Mouse (Mus musculus): Measurements from ENCODE around the gene Ankrd36. TPM values are rescaled to one million over a fixed set of nuclear protein-coding genes. Genes with fewer than 3 reads are reported as not detected.

Gene Ankrd36
- polyA plus RNA-seq, 1 experiment: not detected

DNA sequence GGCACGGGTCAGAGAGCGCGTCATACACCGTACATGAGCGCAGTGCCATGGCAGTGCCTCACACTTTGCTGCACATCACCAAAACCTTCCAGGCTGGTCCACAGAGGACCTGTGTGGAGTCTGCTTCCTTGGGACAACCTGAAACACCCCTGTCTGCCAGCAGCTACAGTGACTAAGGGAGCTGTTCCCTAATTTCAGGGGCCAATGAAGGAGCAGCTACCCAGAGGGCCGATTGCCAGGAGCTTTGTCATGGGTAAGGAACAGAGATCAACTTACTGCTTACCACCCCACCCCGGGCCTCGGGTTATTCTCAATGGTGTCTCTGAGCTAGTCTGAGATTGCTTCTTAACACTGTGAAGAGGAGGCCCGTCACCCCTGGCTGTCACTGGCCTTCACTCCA lies 145.7 kb downstream of the Ankrd36 start:
- no peaks in the 10 kb centered on the region for H3K4me1 ChIP-seq (ENCODE audit: control insufficient read depth, insufficient read depth, low read length)
- TF ChIP-seq POLR2A (IDR thresholded peaks at IDR 0.05; ENCODE audit: borderline replicate concordance, extremely low read depth, low read depth, low read length): no peak
- no peak for TF ChIP-seq CTCF (IDR thresholded peaks at IDR 0.05; ENCODE audit: insufficient read depth, low read length)
- H3K4me3 ChIP-seq (replicated peaks; ENCODE audit: extremely low read depth, low read depth, low read length): no peak overlapping the region
- DNase-seq: no peak
- 86% methylated on average over 9 of the region's 9 CpGs for WGBS

DNA sequence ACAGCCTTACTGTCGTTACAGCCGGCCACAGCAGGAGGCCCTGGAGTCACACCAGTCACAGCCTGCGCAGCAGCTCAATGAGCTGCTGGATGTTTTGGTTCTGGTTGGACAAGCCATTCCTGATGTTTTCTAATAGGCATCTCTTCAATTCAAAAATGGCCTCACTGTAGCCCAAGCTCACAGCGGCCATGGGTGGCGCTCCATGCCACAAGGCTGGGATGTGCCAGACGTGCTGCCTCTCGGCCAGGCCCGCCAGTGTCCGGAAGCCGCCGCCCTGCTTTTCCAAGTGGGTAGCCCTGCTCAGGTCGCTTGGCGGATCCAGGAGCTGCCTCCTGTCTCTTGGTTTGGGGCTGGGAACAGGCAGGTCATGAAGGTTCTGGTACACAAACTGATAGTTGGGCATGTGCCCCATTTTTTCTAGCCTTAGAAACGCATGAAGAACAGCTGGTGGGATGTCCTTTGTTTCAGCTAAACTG lies 146.2 kb downstream of the Ankrd36 start, which contains the start of gene Mrps24:
Mrps24 (minus strand) TSS at position 51 of the 476 bp plus-strand sequence.
- H3K4me1 ChIP-seq (ENCODE audit: control insufficient read depth, insufficient read depth, low read length): no peaks in the 10 kb centered on the region
- WGBS: 89% methylated on average over 14 of the region's 14 CpGs
- TF ChIP-seq CTCF (IDR thresholded peaks at IDR 0.05; ENCODE audit: insufficient read depth, low read length) (no peak), POLR2A (IDR thresholded peaks at IDR 0.05; ENCODE audit: borderline replicate concordance, extremely low read depth, low read depth, low read length) (no peak)
- no peak for DNase-seq
- H3K4me3 ChIP-seq (replicated peaks; ENCODE audit: extremely low read depth, low read depth, low read length): no peak within 1 kb of the TSS

DNA sequence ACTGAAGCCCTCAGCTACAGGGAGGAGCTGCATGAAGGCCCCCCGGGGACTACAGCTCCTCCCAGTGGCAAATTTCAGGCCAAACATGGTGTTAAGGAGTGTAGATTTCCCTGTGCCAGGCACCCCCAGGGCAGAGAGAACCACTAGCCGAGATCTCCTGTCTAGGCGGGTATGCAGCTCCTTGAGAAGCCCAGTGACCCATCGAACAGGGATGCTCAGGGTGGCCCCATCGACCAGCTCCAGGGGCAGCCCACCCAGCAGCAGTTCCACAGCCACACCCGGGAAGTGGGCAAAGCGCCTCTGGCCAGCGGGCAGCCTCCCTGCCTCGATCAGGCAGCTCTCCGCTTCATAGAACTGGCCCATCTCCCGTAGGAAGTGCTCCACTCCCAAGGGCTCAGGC lies 146.8 kb downstream of the Ankrd36 start:
- 83% methylated on average over 11 of the region's 11 CpGs for WGBS
- TF ChIP-seq POLR2A (IDR thresholded peaks at IDR 0.05; ENCODE audit: borderline replicate concordance, extremely low read depth, low read depth, low read length): no peak
- no peak for TF ChIP-seq CTCF (IDR thresholded peaks at IDR 0.05; ENCODE audit: insufficient read depth, low read length)
- H3K4me3 ChIP-seq (replicated peaks; ENCODE audit: extremely low read depth, low read depth, low read length): no peak overlapping the region
- H3K4me1 ChIP-seq (ENCODE audit: control insufficient read depth, insufficient read depth, low read length): no peaks in the 10 kb centered on the region
- no peak for DNase-seq

DNA sequence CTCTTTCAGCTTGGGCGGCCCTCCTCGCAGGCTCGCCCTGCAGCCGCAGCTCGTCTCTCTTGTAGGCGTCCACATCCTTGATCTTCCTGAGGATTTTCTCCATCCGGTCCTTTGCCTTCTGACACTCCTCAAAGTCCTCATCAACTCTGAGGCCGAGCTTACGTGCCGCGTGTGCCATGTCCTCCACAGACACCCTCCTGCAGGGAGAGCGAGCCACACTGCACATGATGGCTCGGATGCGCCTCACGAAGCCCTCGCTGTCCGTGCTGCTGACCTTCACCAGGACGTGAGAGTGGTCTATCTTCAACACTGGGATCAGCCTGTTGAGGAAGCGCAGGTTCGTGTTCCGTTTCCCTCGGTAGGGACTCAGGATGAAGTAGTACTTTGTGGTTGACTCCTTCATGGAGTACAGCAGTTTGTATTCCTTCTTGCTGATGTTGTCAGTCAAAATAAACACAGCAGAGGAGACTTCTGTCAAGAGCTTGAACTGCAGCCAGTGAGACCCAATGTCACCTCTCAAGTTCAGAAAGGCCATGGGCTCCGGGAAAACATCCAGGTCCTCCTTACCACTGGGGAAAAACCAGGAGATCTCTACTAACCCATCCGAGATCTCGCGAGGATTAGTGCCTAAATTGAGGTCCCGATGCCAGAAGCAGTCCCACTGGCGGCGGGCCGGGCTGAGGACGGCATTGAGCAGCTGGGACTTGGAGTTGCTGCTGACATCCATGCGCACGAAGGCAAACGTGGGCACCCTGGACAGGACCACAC lies 147.6 kb downstream of the Ankrd36 start:
- 79% methylated on average over 34 of the region's 34 CpGs for WGBS
- no peak for DNase-seq
- Histone ChIP-seq H3K4me1 (ENCODE audit: control insufficient read depth, insufficient read depth, low read length) (no peaks in the 10 kb centered on the region), H3K4me3 (replicated peaks; ENCODE audit: extremely low read depth, low read depth, low read length) (no peak overlapping the region)
- TF ChIP-seq POLR2A (IDR thresholded peaks at IDR 0.05; ENCODE audit: borderline replicate concordance, extremely low read depth, low read depth, low read length): no peak
- TF ChIP-seq CTCF (IDR thresholded peaks at IDR 0.05; ENCODE audit: insufficient read depth, low read length): no peak

DNA sequence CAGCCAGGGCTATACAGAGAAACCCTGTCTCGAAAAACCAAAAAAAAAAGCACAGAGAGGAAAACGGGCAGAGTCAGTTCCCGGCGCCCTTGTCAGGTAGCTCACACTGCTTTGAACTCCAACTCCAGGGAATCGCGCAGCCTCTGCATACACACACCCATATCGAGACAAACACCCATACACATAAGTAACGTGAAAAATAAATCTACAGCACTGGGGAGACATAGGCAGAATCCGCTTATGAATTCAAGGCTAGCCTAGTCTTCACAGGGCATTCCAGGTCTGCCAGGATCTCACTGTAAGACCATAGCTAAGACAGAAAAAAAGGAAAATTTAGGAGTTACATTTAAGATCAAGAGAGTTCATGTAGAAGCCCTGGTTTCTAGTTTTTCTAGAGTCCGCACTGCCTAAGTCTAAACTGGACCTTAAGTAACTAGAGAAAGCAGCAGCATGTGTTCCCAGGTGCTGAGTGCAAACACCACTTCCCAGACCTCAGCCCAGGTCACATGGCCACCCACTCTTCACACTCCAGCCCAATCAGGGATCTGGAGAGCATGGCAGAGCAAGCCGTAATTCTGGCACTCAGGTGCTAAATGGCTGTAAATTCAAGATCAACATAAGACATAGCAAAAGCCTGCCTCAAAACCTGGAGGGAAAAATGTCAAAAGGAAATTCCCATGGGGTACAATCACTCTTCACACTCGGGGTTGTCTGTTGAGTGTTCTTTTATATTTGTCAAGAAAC lies 149.3 kb downstream of the Ankrd36 start:
- TF ChIP-seq POLR2A (IDR thresholded peaks at IDR 0.05; ENCODE audit: borderline replicate concordance, extremely low read depth, low read depth, low read length): no peak
- no peak for TF ChIP-seq CTCF (IDR thresholded peaks at IDR 0.05; ENCODE audit: insufficient read depth, low read length)
- no peak for DNase-seq
- 85% methylated on average over 12 of the region's 12 CpGs for WGBS
- H3K4me3 ChIP-seq (replicated peaks; ENCODE audit: extremely low read depth, low read depth, low read length): no peak overlapping the region
- no peaks in the 10 kb centered on the region for H3K4me1 ChIP-seq (ENCODE audit: control insufficient read depth, insufficient read depth, low read length)

DNA sequence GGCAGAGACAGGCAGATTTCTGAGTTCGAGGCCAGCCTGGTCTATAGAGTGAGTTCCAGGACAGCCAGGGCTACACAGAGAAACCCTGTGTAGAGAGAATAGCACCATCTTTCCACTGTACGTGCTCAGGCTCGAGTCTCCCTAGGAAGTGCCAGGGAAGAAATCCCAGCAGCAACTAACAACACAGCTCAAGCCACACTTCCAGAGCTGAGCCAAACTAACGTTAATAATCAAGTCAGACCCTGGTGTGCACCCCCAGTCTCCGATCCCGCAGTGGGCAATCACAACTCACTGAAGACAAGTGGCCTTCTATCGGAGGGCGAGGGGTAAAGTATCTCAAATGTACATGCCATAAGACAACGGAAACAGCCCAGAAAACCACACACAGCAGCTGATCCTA lies 160.1 kb downstream of the Ankrd36 start:
- peaks cover 9% of the 10 kb centered on the region for H3K4me1 ChIP-seq (ENCODE audit: control insufficient read depth, insufficient read depth, low read length)
- DNase-seq: no peak
- TF ChIP-seq POLR2A (IDR thresholded peaks at IDR 0.05; ENCODE audit: borderline replicate concordance, extremely low read depth, low read depth, low read length): no peak
- no peak for TF ChIP-seq CTCF (IDR thresholded peaks at IDR 0.05; ENCODE audit: insufficient read depth, low read length)
- WGBS: 86% methylated on average over 9 of the region's 9 CpGs
- H3K4me3 ChIP-seq (replicated peaks; ENCODE audit: extremely low read depth, low read depth, low read length): no peak overlapping the region

DNA sequence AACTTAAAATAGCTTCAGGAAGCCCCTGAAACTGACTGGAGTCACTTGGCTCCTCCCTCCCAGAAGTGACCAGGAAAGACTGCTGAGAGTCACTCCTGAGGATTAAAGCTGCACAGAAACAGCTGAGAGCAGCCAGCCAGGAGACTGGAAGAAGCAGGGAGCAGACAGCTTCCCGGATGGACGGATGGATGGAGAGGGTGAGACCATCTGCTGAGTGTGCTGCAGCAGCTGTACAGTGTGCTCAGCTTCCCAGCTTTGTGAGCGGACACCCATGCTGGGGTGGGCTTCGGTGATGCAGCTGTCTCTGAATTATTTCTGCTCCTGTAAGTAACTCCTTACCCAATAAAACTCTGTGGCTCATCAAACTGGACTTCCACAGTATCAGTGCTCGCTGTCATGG lies 162.9 kb downstream of the Ankrd36 start:
- H3K4me1 ChIP-seq (ENCODE audit: control insufficient read depth, insufficient read depth, low read length): peaks cover 11% of the 10 kb centered on the region
- 80% methylated on average over 5 of the region's 5 CpGs for WGBS
- TF ChIP-seq POLR2A (IDR thresholded peaks at IDR 0.05; ENCODE audit: borderline replicate concordance, extremely low read depth, low read depth, low read length) (no peak), CTCF (IDR thresholded peaks at IDR 0.05; ENCODE audit: insufficient read depth, low read length) (no peak)
- no peak for DNase-seq
- no peak overlapping the region for H3K4me3 ChIP-seq (replicated peaks; ENCODE audit: extremely low read depth, low read depth, low read length)

DNA sequence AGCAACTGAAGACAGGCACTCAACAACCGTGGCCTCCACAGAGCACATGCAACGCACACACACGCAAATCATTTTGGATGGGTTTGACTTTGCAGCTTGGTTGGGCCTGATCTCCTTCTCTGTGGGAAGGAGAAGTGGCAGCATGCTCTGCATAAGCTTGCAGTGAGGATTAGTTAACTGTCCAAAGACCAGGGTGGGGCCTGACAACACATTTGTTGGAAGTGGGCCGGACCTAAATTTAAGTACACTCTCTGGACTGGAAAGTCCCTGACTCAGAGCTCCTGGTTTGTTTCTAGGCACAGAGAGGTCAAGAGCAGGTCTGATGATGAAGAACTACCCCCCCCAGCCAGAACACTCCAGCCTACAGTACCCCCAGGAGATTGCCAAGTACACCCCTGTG lies 164.8 kb downstream of the Ankrd36 start:
- WGBS: 68% methylated on average over 4 of the region's 4 CpGs
- TF ChIP-seq CTCF (IDR thresholded peaks at IDR 0.05; ENCODE audit: insufficient read depth, low read length) (no peak), POLR2A (IDR thresholded peaks at IDR 0.05; ENCODE audit: borderline replicate concordance, extremely low read depth, low read depth, low read length) (no peak)
- DNase-seq: no peak

DNA sequence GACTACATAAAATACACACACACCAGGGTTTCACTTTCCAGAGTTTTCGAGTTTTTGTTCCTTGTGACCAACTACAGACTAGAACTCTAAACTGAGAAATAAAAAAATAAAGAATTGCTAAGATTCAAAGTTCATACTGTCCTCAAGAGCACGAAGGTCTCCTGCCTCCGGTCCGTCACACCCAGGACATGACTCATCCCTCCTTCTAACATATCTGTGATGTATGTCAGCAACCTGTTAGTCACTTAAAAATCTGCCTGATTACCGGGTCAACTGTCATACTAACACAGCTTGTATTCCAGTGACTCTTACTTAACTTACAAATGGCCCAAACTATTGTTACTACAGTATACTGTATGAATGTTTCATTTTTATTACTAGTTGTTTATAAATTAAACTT lies 167.7 kb downstream of the Ankrd36 start:
- WGBS: 45% methylated on average over 5 of the region's 5 CpGs
- TF ChIP-seq CTCF (IDR thresholded peaks at IDR 0.05; ENCODE audit: insufficient read depth, low read length): no peak
- no peak for TF ChIP-seq POLR2A (IDR thresholded peaks at IDR 0.05; ENCODE audit: borderline replicate concordance, extremely low read depth, low read depth, low read length)
- H3K4me3 ChIP-seq (replicated peaks; ENCODE audit: extremely low read depth, low read depth, low read length): no peak overlapping the region
- no peak for DNase-seq
- peaks cover 14% of the 10 kb centered on the region for H3K4me1 ChIP-seq (ENCODE audit: control insufficient read depth, insufficient read depth, low read length)

More for the DNA sequence above, 164.8 kb downstream of the Ankrd36 start:
- H3K4me1 ChIP-seq (ENCODE audit: control insufficient read depth, insufficient read depth, low read length): peaks cover 11% of the 10 kb centered on the region
- no peak overlapping the region for H3K4me3 ChIP-seq (replicated peaks; ENCODE audit: extremely low read depth, low read depth, low read length)

Other genes with a start within 250 kb of the Ankrd36 start
- gene Znrf3, start 124.8 kb upstream of the Ankrd36 start, polyA plus RNA-seq (2012; rRNA removed): 10.8 and 14.4 TPM in 2 replicates
- 123 and 131 TPM in 2 replicates for gene Xbp1, start 49.0 kb upstream of the Ankrd36 start, polyA plus RNA-seq (2012; rRNA removed)
- gene Ccdc117, start 27.5 kb upstream of the Ankrd36 start, polyA plus RNA-seq (2012; rRNA removed): 7.9 and 8.7 TPM in 2 replicates
- 130 and 199 TPM in 2 replicates for gene Mrps24, start 146.0 kb downstream of the Ankrd36 start, polyA plus RNA-seq (2012; rRNA removed)
- 21.5 and 21.9 TPM in 2 replicates for gene Urgcp, start 192.7 kb downstream of the Ankrd36 start, polyA plus RNA-seq (2012; rRNA removed)
- gene Dbnl, start 218.8 kb downstream of the Ankrd36 start, polyA plus RNA-seq (2012; rRNA removed): 69.8 and 91.4 TPM in 2 replicates
- 14.4 and 79.5 TPM in 2 replicates for gene Pgam2, start 234.0 kb downstream of the Ankrd36 start, polyA plus RNA-seq (2012; rRNA removed)